Mouse (Mus musculus) midbrain, embryonic 14.5 days (tissue): Measurements from ENCODE around the gene Nme3. TPM values are rescaled to one million over a fixed set of nuclear protein-coding genes. Genes with fewer than 3 reads are reported as not detected.
A peak's percentile ranks its signal among the peaks of the same experiment; 100 is the strongest.

Experiments
- ATAC-seq: fragments of 200-750 bp; cut with Nextera tagmentation; 2 replicates; pipeline ENCODE4 v1.8.0; 2017; ENCODE audit warnings: moderate number of reproducible peaks, moderate library complexity; ENCODE audit not compliant: low FRiP score, low TSS enrichment
- DNase-seq: peaks from one replicate; pipeline ENCODE4 v3.0.0-alpha.2; 2015
- H3K27ac ChIP-seq: fragments of 300-500 bp; sonication (generic); replicated peaks from 2 replicates; pipeline ENCODE4 v1.5.1; 2014; ENCODE audit warnings: mild to moderate bottlenecking, low read depth, low read length, moderate library complexity
- H3K27me3 ChIP-seq: fragments of 300-500 bp; sonication (generic); 2 replicates; pipeline ENCODE4 v1.6.1; 2014; ENCODE audit warnings: low read length, control low read depth, mixed read lengths; ENCODE audit not compliant: control insufficient read depth, insufficient read depth
- H3K36me3 ChIP-seq: fragments of 300-500 bp; sonication (generic); 2 replicates; pipeline ENCODE4 v1.6.1; 2014; ENCODE audit warnings: low read length, control low read depth; ENCODE audit not compliant: control insufficient read depth, insufficient read depth
- H3K4me1 ChIP-seq: fragments of 300-500 bp; sonication (generic); 2 replicates; pipeline ENCODE4 v1.6.1; 2014; ENCODE audit warnings: mild to moderate bottlenecking, antibody characterized with exemption, low read length, control low read depth; ENCODE audit not compliant: control insufficient read depth, insufficient read depth
- H3K4me2 ChIP-seq: fragments of 300-500 bp; sonication (generic); 2 replicates; pipeline ENCODE4 v1.6.1; 2014; ENCODE audit warnings: mild to moderate bottlenecking, low read length, moderate library complexity
- H3K4me3 ChIP-seq: fragments of 300-500 bp; sonication (generic); replicated peaks from 2 replicates; pipeline ENCODE4 v1.5.1; 2014; ENCODE audit warnings: low read depth, low read length
- H3K9ac ChIP-seq: fragments of 300-500 bp; sonication (generic); replicated peaks from 2 replicates; pipeline ENCODE4 v1.6.1; 2014; ENCODE audit warnings: mild to moderate bottlenecking, low read length, moderate library complexity
- H3K9me3 ChIP-seq: fragments of 300-500 bp; sonication (generic); 2 replicates; pipeline ENCODE4 v1.6.1; 2016; ENCODE audit warnings: low read length, control low read depth, mixed read lengths; ENCODE audit not compliant: control insufficient read depth
- WGBS: fragments of 180-500 bp; shearing (Covaris S2); extraction: QIAGEN DNeasy Blood & Tissue Kit; methylation state at CpG from one replicate; pipeline ENCODE4 v1.1.7; 2014; 5-methylcytosine and 5-hydroxymethylcytosine counted together
- polyA plus RNA-seq: library from polyadenylated mRNA; unstranded; fragments of >200 nt; fragmentation: Nextera tagmentation; extraction: Ambion mirVana; gene quantifications from 2 replicates; pipeline ENCODE4 v1.2.1, GENCODE M21; 2014

Nme3 gene
- polyA plus RNA-seq, result 77.4 and 112 TPM in 2 replicates

GRCm38 (mm10) chr17:24896241-24896992 lies at the start of gene Nme3:
Nme3 (plus strand) TSS chr17:24896500.
- WGBS, result 2% methylated on average over 50 of the region's 50 CpGs
- Histone ChIP-seq H3K9me3 (no peaks in the 10 kb centered on the region), H3K4me3 (peak within 1 kb of the TSS; percentile 83), H3K9ac (peak within 1 kb of the TSS; percentile 82), H3K27ac (peak within 1 kb of the TSS; percentile 83), H3K36me3 (peaks cover 72% of the 10 kb centered on the region), H3K4me1 (peaks cover 31% of the 10 kb centered on the region), H3K4me2 (peak within 1 kb of the TSS; percentile 100), H3K27me3 (no peaks in the 10 kb centered on the region)
- DNase-seq (peak; percentile 85), ATAC-seq (peak; percentile 73)

DNA sequence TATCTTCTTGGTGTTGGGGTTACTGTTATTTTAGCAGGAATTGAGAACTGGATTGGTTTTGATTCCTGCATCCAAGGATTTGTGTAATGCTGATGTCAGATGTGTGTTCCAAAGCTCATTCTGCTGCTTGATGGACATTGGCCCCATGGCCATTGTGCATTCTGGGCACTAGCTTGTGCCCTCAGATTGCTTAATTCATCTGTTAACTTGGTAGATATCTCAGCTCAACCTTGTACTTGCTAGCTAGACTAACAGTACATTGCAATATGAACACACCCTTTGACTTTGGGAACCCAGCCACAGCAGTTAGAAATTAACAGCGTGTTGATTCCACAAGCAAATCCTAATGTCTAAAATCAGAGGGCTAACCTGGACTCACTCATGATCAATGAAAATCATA lies 48.9 kb upstream of the Nme3 start:
- H3K36me3 ChIP-seq, result no peaks in the 10 kb centered on the region
- H3K27me3 ChIP-seq, result no peaks in the 10 kb centered on the region; the same call in 1 of the 2 replicates
- H3K27ac ChIP-seq, result no peak overlapping the region
- no peak for DNase-seq
- no peak overlapping the region for H3K9ac ChIP-seq
- ATAC-seq, result no peak
- WGBS, result 95% methylated on average over 1 of the region's 1 CpGs
- H3K9me3 ChIP-seq, result no peaks in the 10 kb centered on the region
- no peak overlapping the region for H3K4me3 ChIP-seq
- no peak overlapping the region for H3K4me2 ChIP-seq
- peaks cover 17% of the 10 kb centered on the region for H3K4me1 ChIP-seq

- peaks cover 17% of the 10 kb centered on the region for H3K4me1 ChIP-seq
- H3K27me3 ChIP-seq, result no peaks in the 10 kb centered on the region; the same call in 1 of the 2 replicates
- DNase-seq (no peak), ATAC-seq (no peak)
- H3K27ac ChIP-seq, result no peak overlapping the region
- H3K9ac ChIP-seq, result no peak overlapping the region
- peaks cover 9% of the 10 kb centered on the region for H3K36me3 ChIP-seq
- H3K4me2 ChIP-seq, result peak overlapping the region; percentile 80
- H3K9me3 ChIP-seq, result no peaks in the 10 kb centered on the region
- H3K4me3 ChIP-seq, result peak overlapping the region; percentile 74; the same call in 1 of the 2 replicates
Observed at GRCm38 (mm10) chr17:24848600-24849031, 47.7 kb upstream of the Nme3 start.

DNA sequence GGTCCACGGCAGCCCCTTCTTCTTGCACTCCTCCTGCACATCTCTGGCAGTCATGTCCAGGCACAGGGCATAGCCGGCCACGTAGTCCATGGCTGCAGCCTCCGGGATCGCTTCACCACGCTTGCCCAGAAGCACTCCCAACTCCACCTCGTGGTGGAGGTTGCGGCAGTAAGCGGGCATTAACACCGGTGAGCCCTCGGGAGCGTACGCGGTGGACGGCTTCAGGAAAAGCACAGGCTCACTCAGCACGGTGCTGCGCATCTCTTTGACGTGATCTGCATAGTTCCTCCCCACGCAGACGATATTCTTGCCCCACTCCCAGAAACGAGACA lies 46.6 kb upstream of the Nme3 start:
- peaks cover 17% of the 10 kb centered on the region for H3K4me1 ChIP-seq
- H3K4me3 ChIP-seq, result peak overlapping the region; percentile 74
- ATAC-seq (peak; percentile 63; the same call in 1 of the 2 replicates), DNase-seq (no peak)
- H3K9ac ChIP-seq, result peak overlapping the region; percentile 59
- 0% methylated on average over 21 of the region's 21 CpGs for WGBS
- no peaks in the 10 kb centered on the region for H3K9me3 ChIP-seq
- H3K36me3 ChIP-seq, result peaks cover 18% of the 10 kb centered on the region
- peak overlapping the region; percentile 80 for H3K4me2 ChIP-seq
- H3K27ac ChIP-seq, result peak overlapping the region; percentile 81
- no peaks in the 10 kb centered on the region; the same call in 1 of the 2 replicates for H3K27me3 ChIP-seq

GRCm38 (mm10) chr17:24850065-24850772 lies 46.1 kb upstream of the Nme3 start, which contains the start of gene Fahd1:
Fahd1 (minus strand) TSS chr17:24850364.
- H3K27ac ChIP-seq, result peak within 1 kb of the TSS; percentile 81
- no peaks in the 10 kb centered on the region for H3K9me3 ChIP-seq
- peaks cover 17% of the 10 kb centered on the region for H3K4me1 ChIP-seq
- no peaks in the 10 kb centered on the region; the same call in 1 of the 2 replicates for H3K27me3 ChIP-seq
- DNase-seq (peak; percentile 97), ATAC-seq (peak; percentile 100)
- H3K4me3 ChIP-seq, result peak within 1 kb of the TSS; percentile 74
- WGBS, result under 1% methylated on average over 58 of the region's 58 CpGs
- peaks cover 18% of the 10 kb centered on the region for H3K36me3 ChIP-seq
- peak within 1 kb of the TSS; percentile 59 for H3K9ac ChIP-seq
- H3K4me2 ChIP-seq, result peak within 1 kb of the TSS; percentile 92

GRCm38 (mm10) chr17:24850773-24851127 lies 45.5 kb upstream of the Nme3 start:
- Histone ChIP-seq H3K4me1 (peaks cover 17% of the 10 kb centered on the region), H3K4me2 (peak overlapping the region; percentile 92), H3K27ac (peak overlapping the region; percentile 66), H3K9ac (peak overlapping the region; percentile 59), H3K36me3 (peaks cover 24% of the 10 kb centered on the region), H3K27me3 (no peaks in the 10 kb centered on the region; the same call in 1 of the 2 replicates), H3K9me3 (no peaks in the 10 kb centered on the region), H3K4me3 (peak overlapping the region; percentile 74)
- DNase-seq (no peak), ATAC-seq (no peak)
- under 1% methylated on average over 20 of the region's 20 CpGs for WGBS

DNA sequence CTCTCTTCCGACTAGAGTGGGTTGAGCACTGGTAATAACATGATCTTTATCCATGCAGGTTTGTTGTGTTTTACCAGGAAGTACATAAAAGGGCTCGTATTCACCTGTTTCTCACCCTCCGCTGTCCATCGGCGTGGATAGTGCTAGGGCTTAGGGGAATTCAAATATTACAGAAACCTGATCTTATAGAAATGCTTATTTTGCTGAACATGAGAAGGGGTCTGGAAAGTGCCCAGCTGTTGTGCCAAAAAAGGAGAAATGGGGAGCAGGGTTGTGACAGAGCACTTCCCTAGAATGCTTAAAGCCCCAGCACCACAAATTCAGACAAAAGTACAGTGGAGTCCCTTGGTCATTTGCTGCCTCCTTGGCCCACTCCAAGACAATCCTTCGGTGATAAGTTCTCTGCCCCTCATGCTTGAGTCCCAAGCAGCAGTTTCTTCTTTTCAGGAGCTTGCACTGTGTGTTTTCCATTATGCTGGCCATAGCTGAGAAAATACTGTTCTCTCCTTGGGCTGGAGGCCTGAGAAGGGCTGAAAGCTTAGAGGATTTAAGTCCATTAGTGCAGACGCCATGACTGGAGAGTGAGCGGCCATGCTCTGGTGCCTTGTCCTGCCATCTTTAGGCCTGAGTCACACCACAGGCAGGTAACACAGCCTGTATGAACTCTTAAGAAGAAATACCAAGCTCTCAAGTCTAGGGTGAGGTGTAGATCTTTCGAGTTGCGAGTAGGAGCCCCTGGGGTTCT lies 44.7 kb upstream of the Nme3 start:
- Histone ChIP-seq H3K27ac (no peak overlapping the region), H3K9ac (peak overlapping the region; percentile 59; the same call in 1 of the 2 replicates), H3K4me1 (peaks cover 17% of the 10 kb centered on the region), H3K4me2 (peak overlapping the region; percentile 92), H3K36me3 (peaks cover 32% of the 10 kb centered on the region), H3K27me3 (no peaks in the 10 kb centered on the region; the same call in 1 of the 2 replicates), H3K9me3 (no peaks in the 10 kb centered on the region), H3K4me3 (peak overlapping the region; percentile 74)
- DNase-seq (no peak), ATAC-seq (no peak)
- WGBS, result 79% methylated on average over 10 of the region's 10 CpGs

DNA sequence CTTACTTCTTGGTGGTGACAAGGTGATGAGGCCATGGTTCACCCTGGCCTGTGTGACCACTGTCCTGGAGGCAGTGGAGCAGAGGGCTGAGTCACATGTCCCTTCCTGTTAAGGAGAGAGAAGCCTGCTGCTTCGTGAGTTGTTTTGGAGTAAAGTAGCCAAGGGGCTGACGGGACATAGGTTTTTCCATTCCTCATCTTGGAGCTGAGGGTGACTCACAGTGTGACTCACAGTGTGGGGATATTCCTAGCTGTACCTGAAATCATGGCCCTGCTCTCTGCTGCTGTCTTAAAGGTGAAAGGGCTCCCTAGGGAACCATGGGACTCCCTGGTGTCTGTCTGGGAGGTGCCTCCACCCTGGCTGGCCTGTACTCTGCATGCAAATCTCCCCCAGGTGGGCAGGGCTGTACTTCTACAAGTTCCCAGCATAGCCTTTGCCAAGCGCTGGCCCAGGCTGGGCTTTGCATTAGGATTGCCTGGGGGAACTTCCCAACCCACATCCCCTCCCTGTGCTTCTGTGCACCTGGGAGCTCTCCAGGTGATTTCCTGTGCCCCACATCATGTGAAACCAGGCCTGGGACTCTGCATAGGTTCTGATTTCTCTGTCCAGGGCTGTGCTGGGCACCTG lies 40.3 kb upstream of the Nme3 start:
- H3K36me3 ChIP-seq, result peaks cover 58% of the 10 kb centered on the region
- H3K9ac ChIP-seq, result no peak overlapping the region
- H3K4me1 ChIP-seq, result peaks cover 6% of the 10 kb centered on the region
- no peak overlapping the region for H3K27ac ChIP-seq
- no peaks in the 10 kb centered on the region for H3K9me3 ChIP-seq
- ATAC-seq (no peak), DNase-seq (no peak)
- 89% methylated on average over 3 of the region's 3 CpGs for WGBS
- no peaks in the 10 kb centered on the region; the same call in 1 of the 2 replicates for H3K27me3 ChIP-seq
- H3K4me2 ChIP-seq, result no peak overlapping the region
- H3K4me3 ChIP-seq, result no peak overlapping the region
